8 mouse cellular contexts compared by ENCODE assay signal in genomic region chr4:135545080-135545511, GRCm38 (mm10). TPM values are rescaled to one million over a fixed set of nuclear protein-coding genes. Genes with fewer than 3 reads are reported as not detected.
DNase-seq lines count a peak whose midpoint lies in the region; ATAC-seq and TF ChIP-seq lines count a peak whose summit lies in the region.

No protein-coding gene starts in this region.

- no peaks in the 10 kb centered on the region for H3K4me1 ChIP-seq in forebrain, embryonic 16.5 days (replicated peaks; ENCODE audit: control insufficient read depth, insufficient read depth, low read length)
- H3K4me1 ChIP-seq in intestine, postnatal 0 days (replicated peaks; ENCODE audit: control insufficient read depth, insufficient read depth, low read length) = peaks cover 5% of the 10 kb centered on the region; the same call in 1 of the 2 replicates

- no peak overlapping the region for H3K9ac ChIP-seq in forebrain, embryonic 16.5 days (replicated peaks; ENCODE audit: low read depth, low read length)
- H3K9ac ChIP-seq in intestine, postnatal 0 days (ENCODE audit: low read depth, low read length) = no peak overlapping the region; the same call in 1 of the 2 replicates

- H3K4me3 ChIP-seq in forebrain, embryonic 16.5 days (replicated peaks; ENCODE audit: low read length) = no peak overlapping the region
- peak overlapping the region; percentile 29 for H3K4me3 ChIP-seq in intestine, postnatal 0 days (ENCODE audit: low read depth, low read length)
- no peak overlapping the region for H3K4me3 ChIP-seq in left cerebral cortex, adult 2 months

- WGBS in forebrain, embryonic 16.5 days = 27% methylated on average over 8 of the region's 8 CpGs
- WGBS in intestine, postnatal 0 days = 8% methylated on average over 8 of the region's 8 CpGs

- no peak for ATAC-seq in forebrain, embryonic 16.5 days
- ATAC-seq in intestine, postnatal 0 days = peak; percentile 41; the same call in 1 of the 2 replicates

- H3K36me3 ChIP-seq in forebrain, embryonic 16.5 days (ENCODE audit: control insufficient read depth, insufficient read depth) = no peaks in the 10 kb centered on the region
- H3K36me3 ChIP-seq in intestine, postnatal 0 days (ENCODE audit: control insufficient read depth, insufficient read depth) = no peaks in the 10 kb centered on the region

- DNase-seq in thymus, postnatal 25 days = peak; percentile 11
- no peak for DNase-seq in thymus, adult 18-20 months
- peak; percentile 45 to 49 for DNase-seq in lung, postnatal 4 days
- no peak for DNase-seq in ovary, adult 18-20 months (ENCODE audit: low spot score)
- DNase-seq in left cerebral cortex, adult 2 months (ENCODE audit: extremely low spot score in 1 of 2, low spot score in 2 of 2) = no peak
- DNase-seq in cerebellum, adult 18-20 months = no peak

- H3K9me3 ChIP-seq in forebrain, embryonic 16.5 days (ENCODE audit: control insufficient read depth, low read length) = no peaks in the 10 kb centered on the region
- H3K9me3 ChIP-seq in intestine, postnatal 0 days (ENCODE audit: control insufficient read depth) = no peaks in the 10 kb centered on the region

- no peak for TF ChIP-seq CTCF in intestine, postnatal 0 days (IDR thresholded peaks at IDR 0.05; ENCODE audit: low read depth)
- no peak for TF ChIP-seq CTCF in left cerebral cortex, adult 2 months (IDR thresholded peaks at IDR 0.05)

- intact Hi-C loops in left cerebral cortex, adult 2 months (cut with DNase I) = no loop called here

- H3K4me2 ChIP-seq in forebrain, embryonic 16.5 days (ENCODE audit: low read length) = peak overlapping the region; percentile 25
- H3K4me2 ChIP-seq in intestine, postnatal 0 days (replicated peaks; ENCODE audit: low read depth) = peak overlapping the region; percentile 62

- H3K27me3 ChIP-seq in forebrain, embryonic 16.5 days (replicated peaks; ENCODE audit: control insufficient read depth, insufficient read depth, low read length) = no peaks in the 10 kb centered on the region
- no peaks in the 10 kb centered on the region for H3K27me3 ChIP-seq in intestine, postnatal 0 days (replicated peaks; ENCODE audit: control insufficient read depth, insufficient read depth, low read length)

- no peak overlapping the region for H3K27ac ChIP-seq in forebrain, embryonic 16.5 days (ENCODE audit: low read length)
- H3K27ac ChIP-seq in intestine, postnatal 0 days (ENCODE audit: low read depth, low read length) = no peak overlapping the region
- H3K27ac ChIP-seq in left cerebral cortex, adult 2 months = no peak overlapping the region

RNA-seq across cellular contexts. Expression of gene Grhl3, which starts 28.3 kb away (rescaled TPM):
- 0.39 and 0.60 TPM in 2 replicates for polyA plus RNA-seq in forebrain, embryonic 16.5 days (2015; fragmentation: Nextera tagmentation; extraction: Ambion mirVana)
- polyA plus RNA-seq in intestine, postnatal 0 days (2015; fragmentation: Nextera tagmentation; extraction: Ambion mirVana) = 0.39 and 0.51 TPM in 2 replicates
- 1 to 10 TPM in 1 of 2 experiments, under 1 TPM in 1; 0.86 to 1.5 TPM for total RNA-seq in left cerebral cortex, adult 2 months (2021)

RNA-seq across cellular contexts. Expression of gene Nipal3, which starts 50.3 kb away (rescaled TPM):
- 5.9 and 6.1 TPM in 2 replicates for polyA plus RNA-seq in forebrain, embryonic 16.5 days (2015; fragmentation: Nextera tagmentation; extraction: Ambion mirVana)
- 5.7 TPM in 2 replicates for polyA plus RNA-seq in intestine, postnatal 0 days (2015; fragmentation: Nextera tagmentation; extraction: Ambion mirVana)
- total RNA-seq in left cerebral cortex, adult 2 months (2021) = 10 to 100 TPM; 93.9 to 94.9 TPM

RNA-seq across cellular contexts. Expression of gene Stpg1, which starts 50.5 kb away (rescaled TPM):
- 0.14 TPM in 1 of 2 replicates, not detected in the other for polyA plus RNA-seq in forebrain, embryonic 16.5 days (2015; fragmentation: Nextera tagmentation; extraction: Ambion mirVana)
- 0.09 TPM in 1 of 2 replicates, not detected in the other for polyA plus RNA-seq in intestine, postnatal 0 days (2015; fragmentation: Nextera tagmentation; extraction: Ambion mirVana)
- 1 to 10 TPM in 1 of 2 experiments, under 1 TPM in 1; 0.57 to 1.7 TPM for total RNA-seq in left cerebral cortex, adult 2 months (2021)

Comparison
In these comparisons a context has a peak if more than half of its experiments do, and no peak if none do; other contexts are left out.
1. DNase-seq: peak in thymus, postnatal 25 days (single experiment) and lung, postnatal 4 days (2 of 2); none in thymus, adult 18-20 months (0 of 2), ovary, adult 18-20 months (single experiment), left cerebral cortex, adult 2 months (0 of 2) and cerebellum, adult 18-20 months (0 of 2).